Mouse (Mus musculus) MEL (cell line): ENCODE data around the gene Calhm3. TPM values are rescaled to one million over a fixed set of nuclear protein-coding genes. Genes with fewer than 3 reads are reported as not detected.

Experiments used
- polyA plus RNA-seq, 2 experiments: library from polyadenylated mRNA; stranded (reverse) in 1 of 2; unstranded in 1 of 2; fragments of >175 nt in 1 of 2; fragments of >200 nt in 1 of 2; gene quantifications; 2 replicates each; pipeline versions ENCODE4 v1.2.1 to v1.2.4; 2012; ENCODE audit warnings: low replicate concordance in 2 of 2, low read depth in 1 of 2; ENCODE audit not compliant: insufficient read length in 2 of 2, insufficient read depth in 1 of 2, missing spikeins in 1 of 2
- total RNA-seq: library from RNA; depleted of rRNA; stranded (reverse); fragments of 300-350 nt; gene quantifications from 2 replicates; pipeline ENCODE4 v1.2.3, GENCODE M21; 2012; rRNA removed

Calhm3 gene
- total and polyA plus RNA-seq, 3 experiments, result not detected

Other genes with a start within 250 kb of the Calhm3 start
- gene Ina, start 143.1 kb downstream of the Calhm3 start, total RNA-seq, result not detected in 2 replicates
- not detected for gene Ina, start 143.1 kb downstream of the Calhm3 start, polyA plus RNA-seq
- 64.6 and 65.0 TPM in 2 replicates for gene Nt5c2, start 142.6 kb downstream of the Calhm3 start, total RNA-seq
- 100 to 1,000 TPM; 147 to 455 TPM for gene Nt5c2, start 142.6 kb downstream of the Calhm3 start, polyA plus RNA-seq
- gene Pcgf6, start 106.9 kb downstream of the Calhm3 start, total RNA-seq, result 29.0 and 31.1 TPM in 2 replicates
- 10 to 100 TPM in 1 of 2 experiments, not detected in 1; 47.5 TPM for gene Pcgf6, start 106.9 kb downstream of the Calhm3 start, polyA plus RNA-seq
- gene Taf5, start 90.0 kb downstream of the Calhm3 start, total RNA-seq, result 25.1 and 28.3 TPM in 2 replicates
- gene Taf5, start 90.0 kb downstream of the Calhm3 start, polyA plus RNA-seq, result 10 to 100 TPM; 22.8 to 74.3 TPM
- gene Usmg5, start 67.1 kb downstream of the Calhm3 start, total RNA-seq, result 745 and 762 TPM in 2 replicates
- gene Usmg5, start 67.1 kb downstream of the Calhm3 start, polyA plus RNA-seq, result 100 to 1,000 TPM in 1 of 2 experiments, not detected in 1; 750 TPM
- gene Pdcd11, start 67.0 kb downstream of the Calhm3 start, total RNA-seq, result 72.0 and 81.8 TPM in 2 replicates
- 100 to 1,000 TPM in 1 of 2 experiments, 10 to 100 TPM in 1; 79.6 to 107 TPM for gene Pdcd11, start 67.0 kb downstream of the Calhm3 start, polyA plus RNA-seq
- gene Calhm2, start 19.5 kb downstream of the Calhm3 start, total RNA-seq, result 8.5 and 11.1 TPM in 2 replicates
- 10 to 100 TPM in 1 of 2 experiments, not detected in 1; 11.2 TPM for gene Calhm2, start 19.5 kb downstream of the Calhm3 start, polyA plus RNA-seq
- not detected in 2 replicates for gene Calhm1, start 13.5 kb downstream of the Calhm3 start, total RNA-seq
- gene Calhm1, start 13.5 kb downstream of the Calhm3 start, polyA plus RNA-seq, result under 1 TPM in 1 of 2 experiments, not detected in 1; 0.06 TPM
- not detected in 2 replicates for gene Neurl1a, start 21.1 kb upstream of the Calhm3 start, total RNA-seq
- under 1 TPM in 1 of 2 experiments, not detected in 1; 0.03 TPM for gene Neurl1a, start 21.1 kb upstream of the Calhm3 start, polyA plus RNA-seq